Mouse (Mus musculus): ENCODE measurements around the gene Trip10. TPM values are rescaled to one million over a fixed set of nuclear protein-coding genes. Genes with fewer than 3 reads are reported as not detected.

Trip10 gene
- polyA plus RNA-seq, 2 experiments, result 6.0 to 6.6 TPM

DNA sequence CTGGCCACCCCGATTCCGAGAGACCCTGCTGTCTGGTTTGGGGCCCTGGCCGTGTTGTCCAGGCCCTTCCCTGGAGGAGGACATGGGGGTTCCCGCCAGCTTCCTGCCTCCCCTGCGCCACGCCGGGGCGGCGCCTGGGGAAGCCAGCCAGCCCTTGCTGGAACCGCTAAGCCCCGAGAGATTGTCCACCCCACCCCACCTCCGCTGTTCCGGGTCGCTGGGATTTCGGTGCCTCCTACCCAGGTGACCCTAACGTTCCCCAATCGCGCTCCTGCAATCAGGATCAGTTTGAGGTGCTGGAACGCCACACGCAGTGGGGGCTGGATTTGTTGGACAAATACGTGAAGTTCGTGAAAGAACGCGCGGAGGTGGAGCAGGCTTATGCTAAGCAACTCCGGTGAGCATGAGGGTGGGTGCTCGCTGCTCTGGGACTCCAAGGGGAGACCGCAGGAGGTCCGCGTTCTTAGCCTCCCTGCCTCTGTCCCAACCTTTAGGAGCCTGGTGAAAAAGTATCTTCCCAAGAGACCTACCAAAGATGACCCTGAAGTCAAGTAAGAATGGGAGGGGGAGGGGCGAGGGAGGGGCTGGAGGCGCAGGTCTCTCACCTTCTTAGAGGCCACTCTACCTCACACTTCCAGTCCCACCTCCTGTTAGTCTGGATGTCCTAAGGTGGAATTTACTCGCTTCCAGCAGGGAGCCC lies 1.4 kb downstream of the Trip10 start:
- DNase-seq (ENCODE audit: low read depth in 3 of 3, low spot score in 3 of 3), result no peak
- H3K4me3 ChIP-seq (ENCODE audit: insufficient read depth in 1 of 2, low read depth in 2 of 2, low read length in 2 of 2), result peak overlapping the region; percentile 68 to 82
- H3K9me3 ChIP-seq (ENCODE audit: control insufficient read depth, low read length), result no peaks in the 10 kb centered on the region
- H3K4me1 ChIP-seq (replicated peaks; ENCODE audit: control insufficient read depth in 2 of 2, insufficient read depth in 2 of 2, low read length in 1 of 2), result peaks cover 7 to 14% of the 10 kb centered on the region in 2 experiments
- H3K9ac ChIP-seq (replicated peaks), result no peak overlapping the region
- ATAC-seq (ENCODE audit: insufficient read depth), result no peak
- H3K36me3 ChIP-seq (replicated peaks; ENCODE audit: control insufficient read depth, insufficient read depth, low read depth), result no peaks in the 10 kb centered on the region
- TF ChIP-seq CTCF (IDR thresholded peaks at IDR 0.05; ENCODE audit: low read depth), result no peak
- TF ChIP-seq EP300 (IDR thresholded peaks at IDR 0.05; ENCODE audit: low read depth), result no peak
- peaks cover 2% of the 10 kb centered on the region; the same call in 1 of the 2 replicates for H3K27me3 ChIP-seq (ENCODE audit: control insufficient read depth, insufficient read depth, low read length)
- H3K27ac ChIP-seq, result no peak overlapping the region
- 7% methylated on average over 33 of the region's 33 CpGs for WGBS (ENCODE audit: insufficient replicate concordance)
- H3K4me2 ChIP-seq (ENCODE audit: low read depth), result peak overlapping the region; percentile 81

- no peak overlapping the region for H3K9ac ChIP-seq (replicated peaks)
- H3K4me2 ChIP-seq (ENCODE audit: low read depth), result no peak overlapping the region
- peaks cover 7 to 13% of the 10 kb centered on the region in 2 experiments for H3K4me1 ChIP-seq (replicated peaks; ENCODE audit: control insufficient read depth in 2 of 2, insufficient read depth in 2 of 2, low read length in 1 of 2)
- no peak overlapping the region for H3K27ac ChIP-seq
- no peak for ATAC-seq (ENCODE audit: insufficient read depth)
- no peaks in the 10 kb centered on the region for H3K9me3 ChIP-seq (ENCODE audit: control insufficient read depth, low read length)
- no peak overlapping the region for H3K4me3 ChIP-seq (ENCODE audit: insufficient read depth in 1 of 2, low read depth in 2 of 2, low read length in 2 of 2)
- H3K27me3 ChIP-seq (ENCODE audit: control insufficient read depth, insufficient read depth, low read length), result peaks cover 2% of the 10 kb centered on the region; the same call in 1 of the 2 replicates
- TF ChIP-seq CTCF (IDR thresholded peaks at IDR 0.05; ENCODE audit: low read depth) (no peak), EP300 (IDR thresholded peaks at IDR 0.05; ENCODE audit: low read depth) (no peak)
- H3K36me3 ChIP-seq (replicated peaks; ENCODE audit: control insufficient read depth, insufficient read depth, low read depth), result no peaks in the 10 kb centered on the region
- WGBS (ENCODE audit: insufficient replicate concordance), result 79% methylated on average over 3 of the region's 3 CpGs
- no peak for DNase-seq (ENCODE audit: low read depth in 3 of 3, low spot score in 3 of 3)
These were observed 2.2 kb downstream of the Trip10 start for GRCm38 (mm10) chr17:57251431-57251830.

- TF ChIP-seq CTCF (IDR thresholded peaks at IDR 0.05; ENCODE audit: low read depth) (no peak), EP300 (IDR thresholded peaks at IDR 0.05; ENCODE audit: low read depth) (no peak)
- Histone ChIP-seq H3K4me1 (replicated peaks; ENCODE audit: control insufficient read depth in 2 of 2, insufficient read depth in 2 of 2, low read length in 1 of 2) (peaks cover 7 to 9% of the 10 kb centered on the region in 2 experiments), H3K36me3 (replicated peaks; ENCODE audit: control insufficient read depth, insufficient read depth, low read depth) (no peaks in the 10 kb centered on the region), H3K27ac (no peak overlapping the region), H3K4me3 (ENCODE audit: insufficient read depth in 1 of 2, low read depth in 2 of 2, low read length in 2 of 2) (no peak overlapping the region), H3K9me3 (ENCODE audit: control insufficient read depth, low read length) (no peaks in the 10 kb centered on the region), H3K27me3 (ENCODE audit: control insufficient read depth, insufficient read depth, low read length) (peaks cover 2% of the 10 kb centered on the region; the same call in 1 of the 2 replicates), H3K4me2 (ENCODE audit: low read depth) (no peak overlapping the region), H3K9ac (replicated peaks) (no peak overlapping the region)
- DNase-seq (ENCODE audit: low read depth in 3 of 3, low spot score in 3 of 3) (no peak), ATAC-seq (ENCODE audit: insufficient read depth) (no peak)
- WGBS (ENCODE audit: insufficient replicate concordance), result 54% methylated on average over 6 of the region's 6 CpGs
These were observed 4.1 kb downstream of the Trip10 start for GRCm38 (mm10) chr17:57253306-57253705.

GRCm38 (mm10) chr17:57255354-57255753 lies 6.1 kb downstream of the Trip10 start:
- Histone ChIP-seq H3K4me3 (ENCODE audit: insufficient read depth in 1 of 2, low read depth in 2 of 2, low read length in 2 of 2) (no peak overlapping the region), H3K36me3 (replicated peaks; ENCODE audit: control insufficient read depth, insufficient read depth, low read depth) (no peaks in the 10 kb centered on the region), H3K9me3 (ENCODE audit: control insufficient read depth, low read length) (no peaks in the 10 kb centered on the region), H3K27ac (no peak overlapping the region), H3K4me1 (replicated peaks; ENCODE audit: control insufficient read depth in 2 of 2, insufficient read depth in 2 of 2, low read length in 1 of 2) (0 out of 4 replicates have a peak, but pooled peaks cover 0 to 2% of the 10 kb centered on the region in 2 experiments), H3K9ac (replicated peaks) (no peak overlapping the region), H3K27me3 (ENCODE audit: control insufficient read depth, insufficient read depth, low read length) (peaks cover 1% of the 10 kb centered on the region; the same call in 1 of the 2 replicates), H3K4me2 (ENCODE audit: low read depth) (no peak overlapping the region)
- 78% methylated on average over 14 of the region's 14 CpGs for WGBS (ENCODE audit: insufficient replicate concordance)
- TF ChIP-seq EP300 (IDR thresholded peaks at IDR 0.05; ENCODE audit: low read depth) (no peak), CTCF (IDR thresholded peaks at IDR 0.05; ENCODE audit: low read depth) (no peak)
- no peak for ATAC-seq (ENCODE audit: insufficient read depth)
- DNase-seq (ENCODE audit: low read depth in 3 of 3, low spot score in 3 of 3), result no peak

DNA sequence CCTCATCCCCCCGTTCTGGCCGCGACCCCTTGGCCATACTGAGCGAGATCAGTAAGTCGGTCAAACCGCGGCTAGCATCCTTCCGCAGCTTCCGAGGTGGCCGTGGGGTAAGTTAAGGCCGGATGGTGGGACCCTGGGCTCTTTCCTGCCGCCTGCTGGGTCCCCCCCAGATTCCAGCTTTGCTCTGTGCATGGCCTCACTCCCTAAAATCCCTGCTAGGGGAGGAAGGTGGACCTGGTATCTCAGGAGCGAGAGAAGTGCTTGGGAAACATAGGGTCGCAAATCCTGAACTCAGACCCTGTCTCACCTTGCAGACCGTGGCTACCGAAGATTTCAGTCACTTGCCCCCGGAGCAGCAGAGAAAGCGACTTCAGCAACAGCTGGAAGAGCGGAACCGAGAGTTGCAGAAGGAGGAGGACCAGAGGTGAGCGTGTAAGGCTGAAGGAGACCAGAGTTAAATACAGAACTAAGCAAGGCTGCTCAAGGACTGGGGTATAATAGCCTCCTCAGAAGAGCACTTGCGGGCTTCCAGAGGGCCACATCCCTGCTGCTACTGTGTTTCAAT lies 7.7 kb downstream of the Trip10 start:
- ATAC-seq (ENCODE audit: insufficient read depth) (no peak), DNase-seq (ENCODE audit: low read depth in 3 of 3, low spot score in 3 of 3) (no peak)
- Histone ChIP-seq H3K27ac (no peak overlapping the region), H3K27me3 (ENCODE audit: control insufficient read depth, insufficient read depth, low read length) (no peaks in the 10 kb centered on the region), H3K4me3 (ENCODE audit: insufficient read depth in 1 of 2, low read depth in 2 of 2, low read length in 2 of 2) (no peak overlapping the region), H3K4me2 (ENCODE audit: low read depth) (no peak overlapping the region), H3K9ac (replicated peaks) (no peak overlapping the region), H3K36me3 (replicated peaks; ENCODE audit: control insufficient read depth, insufficient read depth, low read depth) (no peaks in the 10 kb centered on the region), H3K4me1 (replicated peaks; ENCODE audit: control insufficient read depth in 2 of 2, insufficient read depth in 2 of 2, low read length in 1 of 2) (no peaks in the 10 kb centered on the region), H3K9me3 (ENCODE audit: control insufficient read depth, low read length) (no peaks in the 10 kb centered on the region)
- WGBS (ENCODE audit: insufficient replicate concordance), result 81% methylated on average over 22 of the region's 22 CpGs
- TF ChIP-seq EP300 (IDR thresholded peaks at IDR 0.05; ENCODE audit: low read depth) (no peak), CTCF (IDR thresholded peaks at IDR 0.05; ENCODE audit: low read depth) (no peak)
